Mouse (Mus musculus): Measurements from ENCODE around the gene Adprhl1.
A peak's percentile ranks its signal among the peaks of the same experiment; 100 is the strongest.

Adprhl1 gene

DNA sequence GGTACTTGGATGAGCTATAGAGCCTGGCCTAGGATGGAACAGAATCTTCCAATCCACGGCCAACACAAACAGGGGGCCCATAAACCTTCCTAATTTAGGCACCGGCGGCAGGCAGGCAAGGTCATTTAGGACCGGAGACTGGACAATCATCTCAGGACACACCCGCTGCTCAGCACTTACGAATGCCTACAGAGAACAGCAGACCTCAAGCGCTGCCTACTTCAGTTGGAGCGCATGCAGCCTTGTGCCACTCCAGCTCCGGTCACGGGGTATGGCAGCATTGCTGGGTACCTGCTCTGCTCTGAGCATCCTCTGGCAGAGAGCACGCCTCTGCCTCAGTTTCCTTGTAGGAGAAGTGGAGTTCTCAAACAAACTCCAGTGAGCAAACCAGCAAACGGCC lies 24.2 kb downstream of the Adprhl1 start:
- DNase-seq (ENCODE audit: low read depth): no peak

DNA sequence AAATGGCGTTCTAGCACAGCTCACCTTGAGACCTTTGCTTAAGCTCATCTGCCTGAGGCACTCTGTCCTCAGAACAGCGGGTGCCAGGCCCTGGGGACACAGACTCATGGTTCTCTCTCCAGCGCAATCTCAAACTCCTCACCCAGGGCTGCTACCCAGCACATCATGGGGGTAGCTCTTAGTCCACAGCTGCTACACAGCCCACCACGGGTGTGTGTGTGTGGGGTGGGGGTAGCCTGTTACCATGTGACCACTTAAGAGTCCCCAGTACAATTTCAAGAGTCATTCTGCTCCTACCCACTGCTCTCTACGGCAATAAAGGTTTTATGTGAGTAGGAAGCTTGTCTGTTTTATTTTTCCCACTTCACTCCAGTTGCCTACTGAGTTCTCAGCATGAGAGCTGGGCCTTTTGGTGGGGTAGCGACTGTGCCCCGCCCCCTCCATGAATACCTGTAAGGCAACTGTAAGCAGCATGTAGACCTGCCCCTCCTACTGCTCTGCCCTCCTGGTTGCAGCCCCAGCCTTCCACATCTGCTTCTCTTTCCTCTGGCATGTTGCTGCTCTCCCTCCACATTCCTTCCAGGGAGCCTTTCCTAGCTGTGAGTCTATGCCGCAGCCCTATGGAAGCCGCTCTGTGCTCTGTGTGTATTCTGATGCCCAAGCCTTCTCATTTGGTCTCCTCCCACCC lies 24.9 kb downstream of the Adprhl1 start:
- DNase-seq (ENCODE audit: low read depth): no peak

DNA sequence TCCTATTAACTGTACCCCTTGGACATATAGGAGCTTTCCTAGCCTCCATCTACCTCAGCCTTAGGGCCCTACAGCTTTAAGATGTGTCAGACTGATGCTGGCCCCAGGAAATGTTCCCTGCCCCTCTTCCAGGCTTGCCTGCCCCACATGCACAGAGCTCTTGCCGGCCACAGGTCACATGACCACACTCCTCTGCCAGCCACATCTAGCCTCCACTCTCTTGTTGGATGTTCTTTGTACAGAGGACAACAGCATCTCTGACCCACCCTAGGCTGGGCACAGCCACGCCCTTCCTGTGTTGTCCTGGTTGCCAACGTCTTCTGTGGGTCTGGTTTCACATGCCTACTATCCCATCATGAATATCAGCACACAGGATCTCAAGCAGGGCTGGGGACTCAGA lies 26.8 kb downstream of the Adprhl1 start:
- DNase-seq (ENCODE audit: low read depth): no peak

DNA sequence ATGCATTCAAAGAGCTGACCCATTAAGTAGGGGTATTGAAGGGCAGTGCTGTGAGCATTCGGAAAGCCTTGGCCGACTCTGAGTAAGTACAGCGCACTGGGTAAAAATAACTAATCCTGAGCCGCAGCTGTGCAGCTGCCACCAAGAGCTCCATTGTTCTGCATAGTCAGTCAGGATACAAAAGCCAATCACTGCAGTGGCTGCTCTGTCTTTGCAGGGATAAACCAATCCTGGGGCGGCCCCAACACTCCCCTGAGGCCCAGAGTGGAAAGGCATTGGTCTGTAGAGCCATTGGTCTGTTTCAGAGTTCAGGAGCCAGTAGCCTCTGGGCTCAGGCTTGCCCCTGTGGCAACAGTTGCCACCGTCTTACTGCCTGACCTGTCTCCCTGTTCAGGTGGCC lies 27.7 kb downstream of the Adprhl1 start:
- no peak for DNase-seq (ENCODE audit: low read depth)

DNA sequence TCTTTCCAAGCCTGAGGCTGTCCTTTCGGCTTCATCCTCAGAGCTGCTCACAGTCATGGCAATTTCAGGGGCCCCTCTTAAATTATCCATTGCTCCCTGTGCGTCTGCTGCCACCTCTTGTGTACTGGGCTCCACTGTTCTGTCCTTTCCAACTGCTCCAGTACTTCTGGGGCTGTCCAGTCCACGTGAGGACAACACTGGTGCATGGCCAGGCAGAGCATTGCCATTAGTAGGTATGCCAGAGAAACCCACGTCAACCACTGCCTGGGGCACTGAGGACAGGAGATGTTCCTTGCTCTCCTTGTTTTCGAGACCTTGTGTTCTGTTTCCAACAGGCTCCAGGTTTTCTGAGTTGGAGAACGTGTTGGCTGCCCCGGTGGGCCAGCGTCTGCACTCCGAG lies 29.5 kb downstream of the Adprhl1 start:
- no peak for DNase-seq (ENCODE audit: low read depth)

DNA sequence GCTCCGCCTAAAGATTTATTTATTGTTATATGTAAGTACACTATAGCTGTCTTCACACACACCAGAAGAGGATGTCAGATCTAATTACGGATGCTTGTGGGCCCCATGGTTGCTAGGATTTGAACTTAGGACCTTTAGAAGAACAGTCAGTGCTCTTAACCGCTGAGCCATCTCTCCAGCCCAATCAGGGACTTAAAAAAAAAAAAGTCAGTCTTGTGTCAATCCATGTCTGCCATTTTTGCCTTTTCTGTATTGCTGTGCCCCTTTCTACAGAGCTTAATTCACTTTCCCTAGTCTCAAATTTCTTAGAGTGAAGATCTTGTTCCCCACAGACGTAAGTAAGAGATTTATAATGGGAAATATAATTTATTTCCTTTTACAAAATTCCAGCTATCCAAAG lies 35.5 kb downstream of the Adprhl1 start:
- no peak for DNase-seq (ENCODE audit: low read depth)

DNA sequence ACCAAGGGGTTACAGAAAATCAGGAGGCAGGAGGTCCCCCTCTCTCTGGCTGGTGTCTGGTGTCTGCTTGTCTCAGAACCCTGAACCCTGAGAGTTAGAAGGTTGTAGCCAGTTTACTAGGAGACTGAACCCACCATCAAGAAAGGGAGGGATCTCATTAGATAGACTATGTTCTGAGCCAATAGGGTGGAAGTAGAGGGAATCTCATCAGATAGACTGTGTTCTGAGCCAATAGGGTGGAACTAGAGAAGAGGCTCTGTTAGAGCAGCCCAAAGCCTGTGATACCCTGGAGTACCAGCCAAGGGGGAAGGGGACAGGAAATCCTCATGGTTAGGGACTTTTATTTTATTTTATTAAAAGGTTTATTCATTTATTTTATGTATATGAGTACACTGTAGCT lies 36.0 kb downstream of the Adprhl1 start:
- no peak for DNase-seq (ENCODE audit: low read depth)

DNA sequence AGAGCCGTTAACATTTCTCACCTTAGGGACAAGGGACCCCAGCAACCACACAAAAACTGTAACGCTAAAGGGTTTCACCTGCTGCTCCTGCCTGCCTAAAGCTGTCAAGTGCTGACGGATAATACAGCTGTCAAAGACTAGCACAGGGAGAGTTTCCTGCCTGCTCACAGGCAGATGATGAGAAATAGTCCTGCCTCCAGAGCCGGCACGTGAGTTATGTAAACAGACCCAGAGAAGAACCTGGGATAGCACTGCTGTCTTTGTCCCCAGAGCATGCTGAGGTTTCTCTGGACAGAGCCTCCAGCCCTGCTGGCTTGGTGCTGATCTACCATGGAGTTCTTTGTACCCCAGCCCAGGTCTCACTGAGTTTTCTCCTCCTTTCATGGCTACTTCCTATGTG lies 36.9 kb downstream of the Adprhl1 start:
- no peak for DNase-seq (ENCODE audit: low read depth)

DNA sequence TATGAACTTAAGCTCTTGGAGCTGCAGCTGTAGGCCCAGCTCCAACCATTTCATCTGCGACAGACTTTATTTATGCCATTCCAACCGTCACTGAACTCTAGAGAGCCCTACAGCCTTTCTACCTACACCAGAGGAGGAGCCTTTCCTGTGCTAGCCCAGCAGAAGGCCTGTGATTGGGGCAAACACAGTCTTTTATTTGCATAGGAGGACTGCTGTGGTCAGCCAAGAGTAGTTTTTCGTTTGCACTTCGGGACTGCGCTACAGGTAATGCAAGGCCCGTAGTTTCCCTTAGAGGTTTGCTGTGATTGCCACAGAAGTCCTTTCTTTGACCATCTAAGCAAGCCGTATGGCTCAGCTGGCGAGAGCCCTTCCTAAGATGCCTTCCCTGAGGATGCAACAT lies 37.6 kb downstream of the Adprhl1 start:
- DNase-seq (ENCODE audit: low read depth): no peak

DNA sequence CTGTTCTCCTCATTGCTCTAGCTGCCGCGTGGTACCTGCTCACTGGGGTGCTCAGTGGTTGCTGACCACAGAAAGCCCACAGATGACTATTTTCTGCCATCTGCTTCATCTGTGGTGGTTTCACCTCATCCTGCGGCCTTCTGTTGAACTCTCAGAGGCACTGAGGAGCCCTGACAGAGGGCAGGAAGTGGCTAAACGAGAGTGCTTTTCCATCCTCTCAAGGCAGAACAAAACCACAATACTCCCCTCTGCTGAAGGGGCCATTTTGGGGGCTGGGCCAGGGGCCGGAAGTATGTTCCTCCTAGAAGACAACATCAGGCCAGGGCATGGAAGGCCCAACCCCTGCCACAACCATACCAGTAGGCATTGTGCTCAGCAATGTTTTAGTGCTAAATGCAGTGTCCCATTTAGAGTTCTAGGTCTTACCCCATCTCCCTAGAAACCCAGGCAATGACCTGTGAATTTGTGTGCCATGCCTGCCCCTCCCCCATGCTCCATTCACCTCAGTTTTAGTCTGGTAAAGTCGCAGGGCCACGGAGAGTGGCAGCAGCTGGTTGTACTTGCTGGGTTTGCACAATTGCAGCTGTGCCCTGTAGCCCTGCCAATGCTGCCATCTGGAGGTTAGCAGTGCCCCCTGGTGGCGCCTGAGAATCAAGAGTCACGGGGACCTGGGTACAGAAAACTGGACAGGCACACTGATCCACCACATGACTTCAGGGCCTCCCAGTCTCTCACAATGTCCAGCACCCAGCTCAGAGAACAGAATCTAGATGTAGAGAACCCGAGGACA lies 40.3 kb downstream of the Adprhl1 start:
- DNase-seq (ENCODE audit: low read depth): peak; percentile 80

DNA sequence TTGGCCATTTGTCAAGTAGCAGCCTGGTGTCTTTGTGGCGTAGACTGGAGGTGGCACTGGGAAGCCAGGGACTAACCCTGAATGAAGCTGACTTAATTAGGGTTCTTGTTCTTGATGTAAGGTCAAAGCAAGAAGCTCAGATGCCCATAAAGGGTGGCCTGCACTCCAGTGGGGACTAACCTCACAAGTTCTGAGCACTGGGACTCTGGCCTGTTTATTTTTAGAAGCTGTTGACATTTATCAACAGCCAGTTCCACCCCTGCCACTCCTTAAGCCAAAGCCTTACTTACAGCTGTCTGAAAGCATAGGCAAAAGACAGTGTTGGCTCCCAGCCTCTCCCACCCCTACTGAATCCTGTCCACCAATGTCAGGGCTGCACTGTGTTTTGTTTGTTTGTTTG lies 44.2 kb downstream of the Adprhl1 start:
- DNase-seq (ENCODE audit: low read depth): no peak

DNA sequence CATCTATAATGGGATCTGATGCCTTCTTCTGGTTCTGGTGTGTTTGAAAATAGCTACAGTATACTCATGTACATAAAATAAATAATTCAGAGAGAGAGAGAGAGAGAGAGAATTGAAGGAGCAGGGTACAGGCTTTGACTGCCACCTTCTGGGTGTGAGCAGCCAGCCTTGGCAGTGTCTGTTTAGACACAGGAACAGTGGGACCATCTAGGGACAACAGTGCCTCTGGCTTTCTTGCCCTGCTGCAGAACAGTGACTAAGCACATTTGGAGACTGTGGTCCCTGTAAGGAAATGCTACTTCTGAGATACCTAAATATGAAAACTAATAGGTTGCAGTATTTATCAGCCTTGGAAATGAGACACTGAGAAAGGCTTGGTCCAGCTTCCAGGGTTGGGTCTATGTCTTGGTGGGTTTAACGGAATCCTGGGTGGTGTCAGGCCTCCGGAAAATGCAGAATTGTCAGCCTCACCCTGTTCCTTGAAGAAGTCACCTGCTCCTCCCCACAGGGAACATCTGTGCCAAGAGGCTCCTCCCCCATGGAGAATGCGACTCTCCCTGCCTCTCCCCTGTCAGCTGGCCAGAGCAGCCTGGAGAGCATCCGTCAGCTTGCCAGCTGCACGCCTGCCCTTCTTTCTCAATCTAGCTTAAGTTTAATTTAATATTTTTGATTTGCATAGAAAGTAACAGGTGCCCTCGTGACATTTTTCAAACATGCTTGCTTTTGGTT lies 45.2 kb downstream of the Adprhl1 start:
- DNase-seq (ENCODE audit: low read depth): peak; percentile 55

DNA sequence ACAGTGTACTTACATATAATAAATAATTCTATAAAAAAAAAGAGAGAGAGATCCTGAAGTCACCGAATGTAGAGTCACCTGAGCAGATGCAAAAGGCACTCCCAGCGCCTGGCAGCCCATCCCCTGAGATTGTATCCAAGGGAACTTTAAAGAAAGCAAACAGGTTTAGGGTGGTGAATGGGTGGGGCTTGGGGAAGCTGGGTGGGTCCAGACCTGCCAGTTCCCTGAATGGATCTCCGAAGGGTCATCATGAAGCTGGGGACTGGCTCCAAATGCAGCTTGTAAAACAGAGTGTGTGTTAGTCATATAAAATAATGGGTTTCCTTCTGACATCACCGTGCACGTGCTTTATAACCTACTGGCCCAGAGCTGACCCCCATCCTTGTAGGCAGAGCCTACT lies 47.7 kb downstream of the Adprhl1 start:
- no peak for DNase-seq (ENCODE audit: low read depth)

DNA sequence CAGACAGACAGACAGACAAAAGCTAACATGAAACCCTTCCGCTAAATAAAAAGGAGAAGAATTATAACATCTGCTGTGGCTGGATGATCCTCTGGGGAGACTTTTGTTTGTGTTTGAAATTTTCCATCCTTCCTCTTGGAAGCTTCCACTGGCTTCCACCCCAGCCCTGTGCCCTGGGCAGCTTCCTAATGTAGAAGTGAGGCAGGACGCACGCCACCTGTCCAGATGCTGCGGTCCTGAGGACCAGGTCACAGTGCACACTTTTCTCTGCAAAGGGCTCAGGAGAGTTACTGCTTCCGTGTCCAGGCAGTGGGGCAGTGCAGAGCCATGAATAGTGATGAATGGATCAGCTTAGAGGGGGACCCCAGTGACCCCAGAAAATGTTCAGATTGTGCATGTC lies 48.7 kb downstream of the Adprhl1 start:
- DNase-seq (ENCODE audit: low read depth): no peak

DNA sequence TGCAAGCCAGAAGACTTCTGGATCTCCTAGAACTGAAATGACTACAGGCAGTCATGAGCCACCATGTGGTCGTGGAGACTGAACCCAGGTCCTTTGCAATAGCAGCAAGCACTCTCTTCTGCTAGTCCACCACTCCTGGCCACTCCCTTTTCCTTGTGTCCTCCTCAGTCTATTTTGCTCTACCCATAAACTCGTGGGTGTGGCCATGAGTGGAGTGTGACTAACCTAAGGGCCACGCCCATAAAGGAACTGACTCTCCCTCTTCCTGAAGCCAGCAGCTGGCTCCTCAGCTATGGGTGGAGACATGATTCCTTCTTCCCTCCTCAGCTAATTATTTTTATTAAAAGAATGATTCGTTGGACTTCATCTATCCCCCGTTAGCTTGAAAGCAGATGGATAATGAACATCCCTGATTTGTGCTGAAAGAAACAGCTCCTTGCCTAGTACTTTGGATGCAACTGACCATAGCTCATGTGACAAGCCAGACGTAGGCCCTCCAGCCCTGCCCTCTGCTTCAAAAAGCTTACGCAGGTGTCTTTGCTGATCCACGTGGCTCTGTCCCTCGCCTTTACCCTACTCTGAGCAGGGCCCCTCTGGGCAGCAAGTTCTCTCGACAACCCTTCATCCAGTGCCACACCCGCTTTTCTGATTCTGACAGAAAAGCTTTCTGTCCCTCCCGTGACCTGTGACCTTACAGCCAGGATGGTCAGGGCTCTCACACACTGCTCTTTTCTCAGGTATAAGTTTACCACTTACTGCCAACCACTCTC lies 49.4 kb downstream of the Adprhl1 start:
- DNase-seq (ENCODE audit: low read depth): peak; percentile 55

DNA sequence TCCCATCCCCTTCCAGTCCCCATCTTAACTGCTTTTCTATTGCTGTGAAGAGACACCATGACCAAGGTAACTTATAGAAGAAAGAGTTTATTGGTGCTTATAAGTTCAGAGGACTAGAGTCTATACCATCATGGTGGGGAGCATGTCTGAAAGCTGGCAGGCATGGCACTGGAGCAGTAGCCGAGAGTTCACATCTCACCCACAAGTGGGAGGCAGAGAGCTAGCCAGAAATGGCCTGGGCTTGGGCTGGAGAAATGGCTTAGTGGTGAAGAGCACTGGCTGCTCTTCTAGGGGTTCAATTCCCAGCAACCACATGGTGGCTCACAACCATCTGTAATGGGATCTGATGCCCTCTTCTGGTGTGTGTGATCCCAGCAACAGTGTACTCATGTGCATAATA lies 50.5 kb downstream of the Adprhl1 start:
- DNase-seq (ENCODE audit: low read depth): no peak

DNA sequence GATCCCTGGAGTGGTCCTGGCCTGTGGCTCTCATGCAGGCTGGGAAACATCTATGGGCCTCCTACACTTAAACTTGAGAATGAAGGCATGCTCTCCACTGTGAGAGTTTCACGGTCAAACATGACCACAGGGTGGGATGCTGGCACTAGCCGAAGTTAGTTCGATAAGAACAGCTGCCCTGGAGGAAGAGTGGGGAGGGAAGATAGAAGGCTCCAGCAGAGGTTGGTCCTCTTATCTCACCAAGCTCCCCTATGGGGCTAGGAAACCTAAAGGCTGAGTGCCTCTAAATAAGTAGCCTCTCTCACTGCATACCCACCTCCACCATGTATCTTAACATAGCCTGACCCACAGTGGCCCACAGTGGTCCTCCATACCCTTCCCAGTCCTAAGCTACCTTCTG lies 51.2 kb downstream of the Adprhl1 start:
- peak; percentile 62 for DNase-seq (ENCODE audit: low read depth)

DNA sequence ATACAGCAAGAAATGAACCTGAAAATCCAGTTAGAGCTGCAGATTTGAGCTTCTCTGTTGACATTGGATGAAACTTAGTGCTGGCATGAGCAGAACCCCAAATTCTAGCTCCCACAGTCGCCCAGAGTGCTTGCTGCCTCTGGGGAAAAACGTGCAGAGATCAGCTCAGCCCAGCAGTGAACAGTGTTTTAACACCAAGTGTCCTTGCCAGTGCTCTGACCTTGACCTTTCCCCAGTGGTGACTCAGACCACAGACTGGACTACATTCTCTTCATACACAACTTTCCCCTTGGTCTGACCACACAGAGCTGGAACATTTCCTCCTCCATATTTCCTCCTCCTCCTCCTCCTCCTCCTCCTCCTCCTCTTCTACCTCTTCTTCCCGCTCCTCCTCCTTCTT lies 51.9 kb downstream of the Adprhl1 start:
- no peak for DNase-seq (ENCODE audit: low read depth)

DNA sequence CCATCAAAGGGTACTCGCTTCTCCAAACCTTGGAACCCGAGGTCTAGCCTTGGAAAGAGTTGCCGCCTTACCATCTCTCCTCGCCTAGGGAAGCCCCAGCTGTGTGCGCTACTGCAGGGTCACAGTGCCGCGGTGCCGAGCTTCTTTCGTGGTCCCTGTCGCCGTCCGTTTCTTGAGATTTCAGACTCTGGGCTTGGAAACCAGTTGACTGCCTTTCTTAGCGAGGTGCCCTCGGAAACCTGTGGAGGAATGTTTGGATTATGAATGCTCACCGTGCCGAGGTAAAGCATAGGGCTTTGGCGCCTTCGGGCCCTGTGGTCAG lies 53.0 kb downstream of the Adprhl1 start:
- no peak for DNase-seq (ENCODE audit: low read depth)

DNA sequence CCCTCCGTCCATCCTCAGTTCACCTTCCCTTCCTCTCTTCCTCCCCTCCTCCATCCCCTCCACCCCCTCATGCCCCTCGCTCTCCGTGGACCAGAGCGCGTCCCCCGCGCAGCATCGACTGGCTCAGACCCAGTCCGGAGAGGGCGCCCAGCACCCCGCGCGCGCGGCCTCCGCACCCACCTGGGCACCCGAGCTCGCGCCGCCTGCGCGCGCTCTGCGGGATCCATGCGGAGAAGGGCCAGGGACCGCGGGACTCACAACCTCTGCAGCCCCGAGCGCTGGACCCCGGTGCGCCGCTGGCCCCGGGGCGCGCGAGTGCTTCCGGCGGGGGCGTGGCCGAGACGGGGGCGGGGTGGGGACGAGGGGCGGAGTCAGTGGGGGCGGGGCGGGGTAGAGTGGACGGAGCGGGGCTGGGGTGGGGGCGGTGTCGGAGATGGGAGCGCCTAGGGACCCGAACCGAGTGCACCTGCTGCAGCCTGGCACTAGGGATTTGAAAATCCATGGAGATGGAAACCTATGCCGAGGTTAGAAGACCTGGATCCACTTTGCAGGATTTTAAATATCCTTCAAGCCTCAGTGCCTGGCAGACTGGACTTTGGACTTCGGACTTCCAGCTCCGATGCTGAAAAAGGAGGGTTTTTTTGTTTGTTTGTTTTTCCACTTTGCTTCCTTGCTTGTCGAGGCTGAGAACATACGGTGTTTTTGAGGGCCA lies 53.5 kb downstream of the Adprhl1 start, which contains the start of gene Grtp1:
Grtp1 (minus strand) TSS at position 320 of the 712 bp plus-strand sequence.
- DNase-seq (ENCODE audit: low read depth): no peak

DNA sequence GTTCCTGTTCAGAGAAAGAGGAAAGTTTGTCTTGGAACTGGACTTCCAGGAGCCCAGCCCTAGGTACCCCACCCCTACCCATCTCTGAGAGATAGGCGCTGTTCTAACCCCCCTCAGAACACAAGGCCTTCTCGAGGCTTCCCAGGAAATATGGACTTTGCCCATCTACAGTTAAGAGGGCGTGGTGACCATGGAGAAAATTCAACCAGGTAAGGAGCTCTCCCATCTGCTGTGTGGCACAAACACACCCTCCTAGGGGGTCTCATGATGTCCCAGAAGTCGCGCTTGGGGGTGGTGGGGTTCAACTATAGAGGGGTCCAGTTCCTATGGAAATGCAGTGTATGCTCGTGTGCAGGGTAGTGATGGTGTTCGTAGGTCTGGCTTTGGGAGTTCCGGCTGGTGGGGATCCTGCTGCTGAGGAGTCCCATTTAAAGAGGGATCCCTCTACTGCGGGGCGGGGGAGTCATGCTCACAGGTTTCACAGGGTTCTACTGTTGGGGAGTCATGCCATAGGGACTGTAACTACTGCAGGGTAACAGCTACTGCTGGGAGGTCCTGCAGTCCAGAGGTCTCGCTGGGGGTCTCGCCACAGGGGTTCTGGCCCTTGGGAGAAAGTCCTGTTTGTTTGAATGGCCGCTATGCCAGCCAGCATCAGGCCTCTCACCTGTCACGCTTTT lies 54.4 kb downstream of the Adprhl1 start:
- DNase-seq (ENCODE audit: low read depth): no peak
